Comparison of ENCODE assay signal across 10 mouse cellular contexts in the genomic region with DNA sequence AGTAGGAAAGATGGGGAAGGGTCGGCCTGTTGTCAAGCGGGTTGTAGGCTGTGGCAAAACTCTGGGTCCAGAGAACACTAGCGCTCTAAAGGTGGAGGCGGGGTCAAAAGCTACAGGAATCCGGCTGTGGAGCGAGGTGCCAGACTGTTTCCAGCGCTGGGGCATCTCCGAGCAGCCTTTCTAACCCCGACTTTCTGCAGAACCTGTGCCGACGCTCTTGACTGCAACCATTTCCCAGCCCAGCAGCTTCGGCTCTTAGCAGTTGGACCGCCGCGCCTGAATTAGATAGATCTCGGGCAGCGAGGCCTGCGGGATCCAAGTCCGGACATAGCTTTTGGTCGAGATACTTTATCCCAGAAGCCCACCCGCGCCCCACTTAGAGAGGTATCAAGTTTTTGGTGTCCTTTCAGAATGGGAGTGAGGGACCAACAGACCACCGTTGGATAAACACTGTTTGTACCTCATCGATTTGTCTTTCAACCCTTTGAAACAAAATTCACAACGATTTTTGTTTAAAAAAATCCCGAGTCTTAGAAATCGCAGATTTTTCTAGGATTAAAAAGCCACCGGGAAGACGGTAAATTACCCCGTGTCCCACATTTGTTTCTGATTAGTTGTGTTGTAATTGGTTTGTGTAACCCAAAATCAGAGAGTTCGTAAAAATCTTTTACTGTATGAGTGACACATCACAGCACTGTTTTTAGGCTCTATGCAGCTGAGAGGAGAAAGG. TPM values are rescaled to one million over a fixed set of nuclear protein-coding genes. Genes with fewer than 3 reads are reported as not detected.
DNase-seq lines count a peak whose midpoint lies in the region; ATAC-seq lines count a peak whose summit lies in the region.
"Had no signal": no experiment of that assay in that cellular context is flagged by ENCODE, and none has a peak within 500 bp of the region (broad histone marks: within the 10 kb centered on the region; RNA-seq: fewer than 3 reads in every experiment).

No protein-coding gene starts in this region.

- no peak for ATAC-seq in heart, embryonic 14.5 days (ENCODE audit: insufficient number of reproducible peaks, insufficient read depth, low FRiP score, low read depth)
- ATAC-seq in stomach, embryonic 16.5 days (ENCODE audit: insufficient read depth, low FRiP score): no peak

- peaks cover 86% of the 10 kb centered on the region for H3K27me3 ChIP-seq in heart, embryonic 14.5 days (ENCODE audit: control insufficient read depth, insufficient read depth, low read length)
- peaks cover 17% of the 10 kb centered on the region for H3K27me3 ChIP-seq in stomach, embryonic 16.5 days (ENCODE audit: control insufficient read depth, insufficient read depth, low read length)

- peak overlapping the region; percentile 83 for H3K4me2 ChIP-seq in heart, embryonic 14.5 days (ENCODE audit: low read length)
- peak overlapping the region; percentile 77 for H3K4me2 ChIP-seq in stomach, embryonic 16.5 days (ENCODE audit: low read depth, low read length)

- H3K27ac ChIP-seq in heart, embryonic 14.5 days (replicated peaks in 1 of 2; ENCODE audit: control insufficient read depth in 1 of 2, insufficient read depth in 1 of 2, low read depth in 2 of 2, low read length in 2 of 2): no peak overlapping the region
- peak overlapping the region; percentile 25; the same call in 1 of the 2 replicates for H3K27ac ChIP-seq in stomach, embryonic 16.5 days (ENCODE audit: low read length)
- H3K27ac ChIP-seq: lung, embryonic 15.5 days had no signal

- WGBS in heart, embryonic 14.5 days: 3% methylated on average over 31 of the region's 31 CpGs
- WGBS in stomach, embryonic 16.5 days: 2% methylated on average over 31 of the region's 31 CpGs

- no peaks in the 10 kb centered on the region for H3K9me3 ChIP-seq in heart, embryonic 14.5 days (ENCODE audit: control insufficient read depth, low read length)
- H3K9me3 ChIP-seq in stomach, embryonic 16.5 days (replicated peaks; ENCODE audit: control insufficient read depth, low read length): no peaks in the 10 kb centered on the region
- H3K9me3 ChIP-seq: lung, embryonic 15.5 days had no signal

- H3K36me3 ChIP-seq in heart, embryonic 14.5 days (ENCODE audit: control insufficient read depth, insufficient read depth, low read length): no peaks in the 10 kb centered on the region
- no peaks in the 10 kb centered on the region for H3K36me3 ChIP-seq in stomach, embryonic 16.5 days (ENCODE audit: control insufficient read depth, insufficient read depth, low read length)
- H3K36me3 ChIP-seq: lung, embryonic 15.5 days had no signal

- DNase-seq in heart, adult 11 months: peak; percentile 83
- no peak for DNase-seq in heart, adult 9 months (ENCODE audit: low spot score in 2 of 2)
- DNase-seq in Muller cell, postnatal 12 days (ENCODE audit: inconsistent ontology term): peak; percentile 20
- DNase-seq in kidney, postnatal 4 days: peak; percentile 47 to 54
- DNase-seq in gastrocnemius, adult 18-20 months (ENCODE audit: low spot score): no peak
- no peak for DNase-seq in T-cell, adult 2 months (ENCODE audit: low spot score)

- H3K9ac ChIP-seq in heart, embryonic 14.5 days (ENCODE audit: low read length): no peak overlapping the region
- H3K9ac ChIP-seq in stomach, embryonic 16.5 days (ENCODE audit: low read length): peak overlapping the region; percentile 68
- H3K9ac ChIP-seq: lung, embryonic 15.5 days had no signal

- H3K4me1 ChIP-seq in heart, embryonic 14.5 days (ENCODE audit: control insufficient read depth in 2 of 2, insufficient read depth in 2 of 2, low read length in 2 of 2): peaks cover 5 to 27% of the 10 kb centered on the region in 2 experiments; a peak in 3 of 4 replicates
- peaks cover 19% of the 10 kb centered on the region for H3K4me1 ChIP-seq in stomach, embryonic 16.5 days (ENCODE audit: control insufficient read depth, insufficient read depth, low read length)

- peak overlapping the region in 1 of 2 experiments; percentile 48; a peak in 2 of 4 replicates for H3K4me3 ChIP-seq in heart, embryonic 14.5 days (ENCODE audit: control insufficient read depth in 1 of 2, insufficient read depth in 1 of 2, low read depth in 1 of 2, low read length in 2 of 2)
- H3K4me3 ChIP-seq in stomach, embryonic 16.5 days (replicated peaks; ENCODE audit: low read length): peak overlapping the region; percentile 55

RNA-seq across cellular contexts. Expression of gene Isl2, which starts 1.4 kb away (rescaled TPM):
- 0.12 and 0.13 TPM in 2 replicates for polyA plus RNA-seq in heart, embryonic 14.5 days (2014; fragmentation: Nextera tagmentation; extraction: Ambion mirVana)
- 3.5 and 3.9 TPM in 2 replicates for polyA plus RNA-seq in stomach, embryonic 16.5 days (2015; fragmentation: Nextera tagmentation; extraction: Ambion mirVana)
- total RNA-seq in gastrocnemius, adult 18-20 months (2021): not detected
- polyA plus RNA-seq: cortical plate, adult 2 months had no signal

RNA-seq across cellular contexts. Expression of gene Etfa, which starts 27.8 kb away (rescaled TPM):
- polyA plus RNA-seq in heart, embryonic 14.5 days (2014; fragmentation: Nextera tagmentation; extraction: Ambion mirVana): 396 and 402 TPM in 2 replicates
- 247 and 265 TPM in 2 replicates for polyA plus RNA-seq in stomach, embryonic 16.5 days (2015; fragmentation: Nextera tagmentation; extraction: Ambion mirVana)
- total RNA-seq in gastrocnemius, adult 18-20 months (2021): 100 to 1,000 TPM; 260 to 304 TPM

Comparison
In these comparisons a context has a peak if more than half of its experiments do, and no peak if none do; other contexts are left out.
1. DNase-seq: peak in heart, adult 11 months (single experiment), Muller cell, postnatal 12 days (single experiment) and kidney, postnatal 4 days (2 of 2); none in heart, adult 9 months (0 of 2), gastrocnemius, adult 18-20 months (single experiment) and T-cell, adult 2 months (single experiment).